Comparison of ENCODE assay signal across 11 mouse cellular contexts in the genomic region with DNA sequence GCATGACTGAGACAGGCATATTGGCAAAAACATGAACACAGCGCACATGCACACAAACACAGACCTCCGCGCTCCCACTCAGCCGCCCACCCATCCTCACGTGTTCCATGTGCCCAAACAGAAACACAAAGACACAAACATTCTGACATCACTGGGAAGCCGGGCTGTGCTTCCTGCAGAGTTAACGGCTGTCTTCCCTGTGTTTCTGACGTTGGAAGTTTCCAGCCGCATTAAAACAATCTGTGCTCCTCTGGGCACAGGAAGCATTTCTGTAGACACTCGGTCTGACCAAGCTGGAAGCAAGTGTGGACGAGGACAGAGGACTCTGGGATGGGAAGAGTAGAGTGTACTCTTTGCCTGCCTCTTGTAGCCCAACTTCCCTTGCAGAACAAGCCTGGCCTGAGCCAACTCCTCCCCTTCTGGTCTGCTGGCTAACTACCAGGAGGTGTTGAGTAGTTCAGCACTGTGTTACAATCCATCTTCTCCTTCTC.
DNase-seq lines count a peak whose midpoint lies in the region; TF ChIP-seq lines count a peak whose summit lies in the region.
"Had no signal": no experiment of that assay in that cellular context is flagged by ENCODE, and none has a peak within 500 bp of the region (broad histone marks: within the 10 kb centered on the region; RNA-seq: fewer than 3 reads in every experiment).

No protein-coding gene starts in this region.

- TF ChIP-seq POLR2A in heart, adult 2 months (IDR thresholded peaks at IDR 0.05; ENCODE audit: insufficient read depth, low read depth, low read length) = no peak

- no peaks in the 10 kb centered on the region for H3K27me3 ChIP-seq in heart, adult 2 months (ENCODE audit: control insufficient read depth, insufficient read depth, low read length)
- H3K27me3 ChIP-seq: hindbrain, embryonic 15.5 days; midbrain, embryonic 15.5 days had no signal

- no peaks in the 10 kb centered on the region for H3K79me2 ChIP-seq in heart, adult 2 months (replicated peaks; ENCODE audit: control insufficient read depth, insufficient read depth, low read length)

- H3K4me3 ChIP-seq in heart, adult 2 months = no peak overlapping the region
- H3K4me3 ChIP-seq: hindbrain, embryonic 15.5 days; limb, embryonic 13.5 days; midbrain, embryonic 15.5 days had no signal

- DNase-seq in heart, adult 2 months = peak; percentile 24 to 35
- DNase-seq in heart, adult 8-10 months (ENCODE audit: low spot score) = no peak
- DNase-seq in cerebellum, adult 9-11 months = peak; percentile 73
- peak; percentile 80 to 83 for DNase-seq in layer of hippocampus, adult 8-10 months (ENCODE audit: low spot score in 2 of 2)
- peak; percentile 18 for DNase-seq in right cerebral cortex, postnatal 14 days
- no peak for DNase-seq in thymus, postnatal 0 days (ENCODE audit: low spot score)
- DNase-seq in kidney, adult 11 months = no peak
- DNase-seq in thymus, postnatal 25 days = no peak

- H3K4me1 ChIP-seq in heart, adult 2 months (ENCODE audit: control insufficient read depth, insufficient read depth, low read length) = no peaks in the 10 kb centered on the region

- no peak overlapping the region for H3K9ac ChIP-seq in heart, adult 2 months (ENCODE audit: low read depth, low read length)
- H3K9ac ChIP-seq: hindbrain, embryonic 15.5 days; limb, embryonic 13.5 days; midbrain, embryonic 15.5 days had no signal

- intact Hi-C loops in heart, adult 2 months (cut with DNase I) = loop anchor here (10.0 kb wide), 1 partner anchor 336 kb away; no protein-coding TSS in a partner anchor

- no peaks in the 10 kb centered on the region for H3K36me3 ChIP-seq in heart, adult 2 months (ENCODE audit: control insufficient read depth, insufficient read depth, low read length)
- H3K36me3 ChIP-seq: hindbrain, embryonic 15.5 days; limb, embryonic 13.5 days; midbrain, embryonic 15.5 days had no signal

- TF ChIP-seq EP300 in heart, adult 2 months (IDR thresholded peaks at IDR 0.05; ENCODE audit: insufficient read depth, low read depth, low read length) = no peak

- WGBS in heart, adult 2 months = 40% methylated on average over 11 of the region's 11 CpGs

- no peak overlapping the region for H3K27ac ChIP-seq in heart, adult 2 months
- H3K27ac ChIP-seq: hindbrain, embryonic 15.5 days; limb, embryonic 13.5 days; midbrain, embryonic 15.5 days had no signal

- no peak for TF ChIP-seq CTCF in heart, adult 2 months (IDR thresholded peaks at IDR 0.05)

Comparison
In these comparisons a context has a peak if more than half of its experiments do, and no peak if none do; other contexts are left out.
1. DNase-seq: peak in heart, adult 2 months (2 of 2), cerebellum, adult 9-11 months (single experiment), layer of hippocampus, adult 8-10 months (2 of 2) and right cerebral cortex, postnatal 14 days (single experiment); none in heart, adult 8-10 months (single experiment), thymus, postnatal 0 days (single experiment), kidney, adult 11 months (single experiment) and thymus, postnatal 25 days (single experiment).